Comparison of ENCODE assay signal across 15 mouse cellular contexts in the genomic region with DNA sequence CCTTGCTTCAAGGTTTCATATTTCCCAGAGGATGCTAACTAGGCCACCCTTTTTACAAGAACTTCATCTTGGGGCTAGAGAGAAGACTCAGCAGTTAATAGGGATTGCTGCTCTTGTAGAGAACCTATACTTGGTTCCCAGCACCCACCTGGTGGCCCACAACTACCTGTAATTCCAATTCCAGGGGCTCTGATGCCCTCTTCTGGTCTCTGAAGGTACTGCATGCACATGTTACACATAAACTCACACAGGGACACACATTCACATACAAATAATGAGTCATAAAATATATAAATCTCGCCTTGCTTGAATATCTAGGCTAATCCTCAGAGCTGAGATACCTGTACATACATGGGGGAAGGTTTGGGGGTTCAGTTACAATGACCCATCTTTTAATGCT.
"Had no signal": no experiment of that assay in that cellular context is flagged by ENCODE, and none has a peak within 500 bp of the region (broad histone marks: within the 10 kb centered on the region; RNA-seq: fewer than 3 reads in every experiment).

No protein-coding gene starts in this region.

- H3K27me3 ChIP-seq: liver, embryonic 15.5 days; midbrain, embryonic 15.5 days; stomach, embryonic 15.5 days had no signal

- H3K4me3 ChIP-seq: limb, embryonic 13.5 days; liver, embryonic 15.5 days; midbrain, embryonic 10.5 days; midbrain, embryonic 15.5 days; stomach, embryonic 15.5 days had no signal

- H3K9me3 ChIP-seq: stomach, embryonic 15.5 days had no signal

- H3K27ac ChIP-seq: limb, embryonic 13.5 days; liver, embryonic 15.5 days; midbrain, embryonic 10.5 days; midbrain, embryonic 15.5 days; stomach, embryonic 15.5 days had no signal

- H3K36me3 ChIP-seq: limb, embryonic 13.5 days; liver, embryonic 15.5 days; midbrain, embryonic 10.5 days; midbrain, embryonic 15.5 days; stomach, embryonic 15.5 days had no signal

- DNase-seq: kidney, adult 18-20 months; kidney, postnatal 14 days; layer of hippocampus, postnatal 36 days; left cerebral cortex, postnatal 4 days; lung, embryonic 14.5 days; lung, postnatal 10 days; lung, postnatal 4 days; right cerebral cortex, postnatal 14 days; thymus, adult 2 months; thymus, postnatal 25 days had no signal

- H3K4me1 ChIP-seq: limb, embryonic 13.5 days; liver, embryonic 15.5 days; stomach, embryonic 15.5 days had no signal
